Mouse (Mus musculus) neural tube, embryonic 11.5 days (tissue): Measurements from ENCODE around the gene Capn15. TPM values are rescaled to one million over a fixed set of nuclear protein-coding genes. Genes with fewer than 3 reads are reported as not detected.

Experiments
- ATAC-seq: fragments of 200-750 bp; cut with Nextera tagmentation; 2 replicates; pipeline ENCODE4 v1.8.0; 2017; ENCODE audit warnings: moderate number of reproducible peaks, mild to moderate bottlenecking, moderate TSS enrichment, moderate library complexity; ENCODE audit not compliant: insufficient read depth, low FRiP score, low TSS enrichment
- DNase-seq: peaks from one replicate; pipeline ENCODE4 v3.0.0-alpha.2; 2015; ENCODE audit warnings: low spot score
- H3K27ac ChIP-seq: fragments of 300-500 bp; sonication (generic); 2 replicates; pipeline ENCODE4 v1.5.1; 2014; ENCODE audit warnings: low read depth, mild to moderate bottlenecking, low read length
- H3K27me3 ChIP-seq: fragments of 300-500 bp; sonication (generic); 2 replicates; pipeline ENCODE4 v1.6.1; 2014; ENCODE audit warnings: mild to moderate bottlenecking, low read length, mixed read lengths; ENCODE audit not compliant: control insufficient read depth, insufficient read depth
- H3K36me3 ChIP-seq: fragments of 300-500 bp; sonication (generic); 2 replicates; pipeline ENCODE4 v1.6.1; 2014; ENCODE audit warnings: mild to moderate bottlenecking, low read length, moderate library complexity, mixed read lengths; ENCODE audit not compliant: control insufficient read depth, insufficient read depth
- H3K4me1 ChIP-seq: fragments of 300-500 bp; sonication (generic); 2 replicates; pipeline ENCODE4 v1.6.1; 2014; ENCODE audit warnings: low read length, mixed read lengths; ENCODE audit not compliant: control insufficient read depth, insufficient read depth
- H3K4me2 ChIP-seq: fragments of 300-500 bp; sonication (generic); 2 replicates; pipeline ENCODE4 v1.6.1; 2014; ENCODE audit warnings: low read depth, mild to moderate bottlenecking, moderate library complexity
- H3K4me3 ChIP-seq: fragments of 300-500 bp; sonication (generic); 2 replicates; pipeline ENCODE4 v1.5.1; 2014; ENCODE audit warnings: low read depth, low read length
- H3K9ac ChIP-seq: fragments of 300-500 bp; sonication (generic); 2 replicates; pipeline ENCODE4 v1.6.1; 2014; ENCODE audit warnings: mild to moderate bottlenecking, low read length
- H3K9me3 ChIP-seq: fragments of 300-500 bp; sonication (generic); 2 replicates; pipeline ENCODE4 v1.6.1; 2016; ENCODE audit warnings: low read length; ENCODE audit not compliant: control insufficient read depth
- WGBS: fragments of 180-500 bp; shearing (Covaris S2); extraction: QIAGEN DNeasy Blood & Tissue Kit; methylation state at CpG from one replicate; pipeline ENCODE4 v1.1.7; 2014; 5-methylcytosine and 5-hydroxymethylcytosine counted together
- polyA plus RNA-seq: library from polyadenylated mRNA; unstranded; fragments of >200 nt; fragmentation: Nextera tagmentation; extraction: Ambion mirVana; gene quantifications from 2 replicates; pipeline ENCODE4 v1.2.1, GENCODE M21; 2014

Capn15 gene
- 21.0 and 23.3 TPM in 2 replicates for polyA plus RNA-seq

DNA sequence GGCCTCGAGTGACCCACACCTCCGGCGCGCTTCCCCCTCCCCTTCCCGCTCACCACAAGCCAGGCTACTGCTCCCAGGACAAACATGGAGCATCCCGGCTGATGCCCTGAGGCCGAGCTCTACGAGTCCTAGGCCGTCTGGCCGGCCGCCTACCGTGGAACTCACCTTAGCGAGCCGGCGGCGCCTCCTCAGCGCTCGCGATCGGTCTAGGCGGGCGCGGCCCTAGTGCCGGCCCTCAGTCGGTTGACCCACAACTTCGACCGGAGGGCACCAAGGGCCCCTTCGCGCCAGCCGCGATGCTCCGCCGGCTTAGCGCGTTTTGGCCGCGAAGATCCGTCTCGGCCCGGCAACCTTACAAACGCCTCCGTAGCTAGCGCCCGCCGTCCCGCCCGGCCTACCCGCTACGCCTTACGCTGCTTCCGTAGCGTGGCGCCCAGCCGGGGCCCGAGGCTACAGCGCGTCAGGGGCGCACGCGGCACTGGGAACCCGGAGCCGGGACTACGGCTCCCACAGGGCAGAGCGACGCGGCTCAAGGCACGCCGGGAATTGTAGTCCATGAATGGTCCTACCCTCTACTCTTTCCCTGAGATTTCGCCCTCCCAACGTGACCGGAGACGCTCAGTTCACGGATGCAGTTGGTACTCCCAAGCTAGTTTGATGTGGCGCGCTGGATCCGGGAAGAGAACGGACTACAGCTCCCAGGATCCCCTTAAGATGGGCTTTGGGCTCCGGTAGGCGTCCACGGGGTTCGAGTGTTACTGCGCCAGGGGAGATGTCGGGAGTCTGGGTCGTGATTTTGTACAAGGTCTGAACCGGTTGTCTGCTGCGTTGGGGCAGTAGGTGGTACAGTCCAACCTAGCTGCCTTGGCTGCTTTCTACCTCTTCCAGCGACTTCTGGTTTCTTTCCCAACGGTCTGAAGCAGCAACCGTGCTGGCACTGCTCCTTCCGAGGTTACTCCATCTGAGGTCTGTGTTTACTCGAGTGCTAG, at the start of gene Capn15:
Gene Capn15 (minus strand): TSS at position 491 of the 989 bp plus-strand sequence.
- no peaks in the 10 kb centered on the region for H3K9me3 ChIP-seq
- peak; percentile 99 for ATAC-seq
- H3K4me3 ChIP-seq: peak within 1 kb of the TSS; percentile 72
- under 1% methylated on average over 91 of the region's 91 CpGs for whole genome bisulfite sequencing
- peak; percentile 97 for DNase-seq
- H3K9ac ChIP-seq: peak within 1 kb of the TSS; percentile 89
- H3K4me1 ChIP-seq: peaks cover 4% of the 10 kb centered on the region; the same call in 1 of the 2 replicates
- H3K27me3 ChIP-seq: no peaks in the 10 kb centered on the region
- peaks cover 6% of the 10 kb centered on the region; the same call in 1 of the 2 replicates for H3K36me3 ChIP-seq
- H3K4me2 ChIP-seq: peak within 1 kb of the TSS; percentile 85
- H3K27ac ChIP-seq: peak within 1 kb of the TSS; percentile 82

DNA sequence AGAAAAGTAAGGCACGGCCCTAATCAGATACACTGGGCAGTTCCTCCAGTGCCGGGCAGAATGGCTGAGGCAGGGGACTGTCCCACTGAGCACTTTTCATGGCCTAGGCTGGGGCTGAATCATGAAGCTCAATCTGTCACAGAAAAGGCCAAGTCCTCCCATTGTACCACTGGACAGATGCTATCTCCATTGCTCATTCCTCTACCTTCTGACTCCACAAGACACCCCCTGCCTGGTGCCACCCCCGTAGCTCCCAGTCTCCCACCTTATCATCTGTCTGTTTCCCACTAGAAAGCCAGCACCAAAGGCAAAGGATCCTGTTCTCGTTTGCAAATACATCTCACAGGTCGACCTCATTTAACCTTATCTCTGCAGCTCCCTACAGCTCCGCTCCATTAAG, 46.4 kb upstream of the Capn15 start:
- 87% methylated on average over 6 of the region's 6 CpGs for WGBS
- H3K9ac ChIP-seq: no peak overlapping the region

DNA sequence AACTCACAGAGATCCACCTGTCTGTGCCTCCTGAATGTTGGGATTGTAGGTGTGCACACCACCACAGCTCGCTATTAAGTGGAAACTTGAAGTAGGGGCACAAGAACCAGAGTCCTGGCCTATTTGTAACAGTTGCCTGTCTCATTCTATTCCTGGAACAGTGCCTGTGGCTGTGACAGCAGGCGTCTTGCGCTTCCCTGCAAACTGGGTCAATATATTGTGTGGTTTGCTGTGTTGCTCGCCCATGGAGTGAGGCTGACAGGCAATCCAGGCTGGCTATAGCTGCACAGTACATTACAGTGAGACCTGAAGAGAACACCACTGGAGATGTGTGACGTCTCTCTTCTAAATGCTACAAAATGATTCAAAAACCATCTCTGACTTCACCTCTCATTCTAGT, 46.0 kb upstream of the Capn15 start:
- Histone ChIP-seq H3K27ac (no peak overlapping the region), H3K4me2 (no peak overlapping the region), H3K36me3 (no peaks in the 10 kb centered on the region; the same call in 1 of the 2 replicates), H3K9ac (no peak overlapping the region), H3K4me3 (no peak overlapping the region), H3K9me3 (no peaks in the 10 kb centered on the region), H3K27me3 (no peaks in the 10 kb centered on the region), H3K4me1 (no peaks in the 10 kb centered on the region)
- DNase-seq (no peak), ATAC-seq (no peak)
- WGBS: 96% methylated on average over 5 of the region's 5 CpGs

More for the DNA sequence above, 46.4 kb upstream of the Capn15 start:
- no peak overlapping the region for H3K4me3 ChIP-seq
- ATAC-seq: no peak
- H3K4me2 ChIP-seq: no peak overlapping the region
- no peaks in the 10 kb centered on the region for H3K9me3 ChIP-seq
- no peak for DNase-seq
- no peaks in the 10 kb centered on the region for H3K27me3 ChIP-seq
- H3K36me3 ChIP-seq: no peaks in the 10 kb centered on the region; the same call in 1 of the 2 replicates
- no peaks in the 10 kb centered on the region for H3K4me1 ChIP-seq
- H3K27ac ChIP-seq: no peak overlapping the region

DNA sequence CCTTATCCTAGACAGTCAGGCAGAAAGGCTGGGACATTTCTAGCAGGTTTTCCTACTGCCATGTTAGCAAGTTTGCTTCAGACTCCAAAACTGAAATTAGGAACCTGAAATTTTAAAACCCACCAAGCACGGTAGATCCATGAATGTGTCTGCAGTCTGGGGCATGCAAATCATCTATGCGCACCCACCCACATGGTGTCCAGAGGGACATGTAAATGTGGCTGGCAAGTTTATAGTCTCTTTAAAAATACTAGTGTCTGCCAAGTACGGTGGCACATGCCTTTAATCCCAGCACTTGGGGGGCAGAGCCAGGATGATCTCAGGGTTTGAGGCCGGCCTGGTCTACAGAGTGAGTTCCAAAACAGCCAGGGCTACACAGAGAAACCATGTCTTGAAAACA, 42.7 kb upstream of the Capn15 start:
- H3K27ac ChIP-seq: no peak overlapping the region
- ATAC-seq: no peak

DNA sequence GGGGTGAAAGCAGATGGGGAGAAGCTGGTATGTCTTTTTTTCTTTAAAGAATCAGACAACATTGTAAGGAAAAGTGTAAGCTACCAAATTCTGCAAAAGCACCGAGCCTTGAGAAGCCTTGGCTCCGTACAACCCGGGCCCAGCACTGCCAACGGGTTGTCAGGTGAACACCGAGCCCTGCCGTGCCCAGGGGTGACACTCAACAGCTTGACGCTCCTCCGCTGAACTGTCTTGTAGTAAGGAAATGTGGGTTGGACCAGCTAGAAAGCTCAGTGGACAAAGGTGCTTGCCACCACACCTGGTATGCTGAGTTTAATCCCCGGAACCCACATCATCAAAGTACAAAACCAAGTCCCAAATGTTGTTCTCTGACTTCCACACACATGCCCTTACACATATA, 39.1 kb upstream of the Capn15 start:
- WGBS: 93% methylated on average over 9 of the region's 9 CpGs
- H3K27ac ChIP-seq: no peak overlapping the region
- no peaks in the 10 kb centered on the region for H3K36me3 ChIP-seq

More for the DNA sequence above, 42.7 kb upstream of the Capn15 start:
- no peak overlapping the region for H3K4me3 ChIP-seq
- no peaks in the 10 kb centered on the region for H3K9me3 ChIP-seq
- 91% methylated on average over 4 of the region's 4 CpGs for WGBS
- no peak overlapping the region for H3K9ac ChIP-seq
- no peaks in the 10 kb centered on the region for H3K36me3 ChIP-seq
- no peaks in the 10 kb centered on the region for H3K4me1 ChIP-seq
- no peaks in the 10 kb centered on the region for H3K27me3 ChIP-seq
- no peak overlapping the region for H3K4me2 ChIP-seq
- no peak for DNase-seq

DNA sequence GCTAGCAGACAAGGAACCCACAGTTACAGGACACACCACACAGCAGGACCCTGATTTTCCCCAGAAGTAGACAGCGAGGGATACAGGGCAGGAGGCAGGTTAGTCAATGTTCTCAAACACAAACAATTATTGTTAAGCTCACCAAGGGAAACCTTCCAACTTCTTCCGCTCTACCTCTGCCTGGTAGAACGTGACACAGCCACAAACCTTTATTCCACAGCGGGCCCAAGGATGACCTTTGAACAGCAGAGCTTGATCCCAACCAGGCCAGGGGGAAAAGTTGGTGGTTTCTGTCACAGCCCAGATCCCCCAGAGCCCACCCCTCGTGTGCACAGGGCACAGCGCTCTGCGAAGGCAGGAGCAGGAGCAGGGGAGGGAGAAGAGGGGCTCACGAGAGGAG, 38.4 kb upstream of the Capn15 start:
- no peaks in the 10 kb centered on the region for H3K36me3 ChIP-seq
- ATAC-seq: no peak
- WGBS: 95% methylated on average over 8 of the region's 8 CpGs
- H3K27ac ChIP-seq: no peak overlapping the region
- H3K9me3 ChIP-seq: no peaks in the 10 kb centered on the region
- no peak overlapping the region for H3K4me3 ChIP-seq
- no peak overlapping the region for H3K4me2 ChIP-seq
- no peaks in the 10 kb centered on the region for H3K4me1 ChIP-seq
- no peak overlapping the region for H3K9ac ChIP-seq
- DNase-seq: no peak
- H3K27me3 ChIP-seq: no peaks in the 10 kb centered on the region

More for the DNA sequence above, 39.1 kb upstream of the Capn15 start:
- Histone ChIP-seq H3K27me3 (no peaks in the 10 kb centered on the region), H3K4me3 (no peak overlapping the region), H3K4me1 (no peaks in the 10 kb centered on the region), H3K9ac (no peak overlapping the region), H3K4me2 (no peak overlapping the region), H3K9me3 (no peaks in the 10 kb centered on the region)
- no peak for DNase-seq
- no peak for ATAC-seq

DNA sequence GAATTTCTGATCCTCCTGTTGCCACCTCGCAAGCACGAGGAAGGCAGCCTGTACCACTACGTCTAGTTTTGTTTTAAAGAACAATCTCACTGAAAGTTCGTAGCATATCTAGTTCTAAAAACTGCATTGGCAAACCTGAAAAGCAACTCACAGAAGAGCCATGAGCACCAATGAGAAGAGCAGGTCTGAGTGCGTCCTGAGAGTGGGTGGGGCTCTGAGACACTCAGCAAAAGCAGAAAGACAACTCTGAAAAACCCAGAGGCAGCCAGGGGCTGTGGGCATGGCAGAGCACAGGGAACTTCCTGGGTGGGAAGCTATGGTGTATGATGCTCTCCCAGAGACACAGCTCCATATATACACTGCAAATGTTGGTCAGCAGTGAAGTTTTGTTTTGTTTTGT, 37.6 kb upstream of the Capn15 start:
- no peak for ATAC-seq

DNA sequence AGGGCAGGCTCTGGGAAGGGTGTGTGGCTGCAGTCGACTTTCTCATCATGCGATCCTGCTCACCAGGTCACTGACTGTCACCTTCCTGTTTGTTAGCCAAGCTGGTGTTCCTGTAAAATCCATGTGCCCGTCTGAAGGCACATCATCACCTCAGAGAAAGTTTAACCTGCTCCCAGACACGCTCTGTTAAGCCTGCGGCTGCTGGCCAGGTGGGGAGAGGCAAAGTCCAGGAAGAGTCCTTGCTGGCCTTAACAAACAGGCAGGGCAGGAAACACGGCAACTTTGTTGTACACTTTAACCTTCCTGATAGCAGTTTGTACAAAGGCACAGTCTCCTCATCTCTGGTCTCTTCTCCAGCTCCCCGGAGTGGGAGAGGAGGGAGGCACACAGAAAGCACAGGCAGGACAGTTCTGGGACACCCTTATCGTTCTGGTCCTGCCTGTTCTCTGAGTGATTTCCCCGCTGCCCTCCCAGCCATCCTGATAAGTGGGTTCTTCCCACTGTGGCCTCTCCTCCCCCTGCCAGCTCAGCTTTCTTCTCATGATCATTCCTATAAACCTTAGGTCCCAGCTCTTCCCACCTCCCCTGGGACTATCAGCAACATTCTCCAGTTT, 36.2 kb upstream of the Capn15 start:
- DNase-seq: no peak
- H3K4me2 ChIP-seq: no peak overlapping the region
- H3K27ac ChIP-seq: no peak overlapping the region
- no peak overlapping the region for H3K9ac ChIP-seq
- H3K27me3 ChIP-seq: no peaks in the 10 kb centered on the region
- ATAC-seq: no peak
- H3K9me3 ChIP-seq: no peaks in the 10 kb centered on the region
- H3K4me1 ChIP-seq: no peaks in the 10 kb centered on the region
- no peaks in the 10 kb centered on the region for H3K36me3 ChIP-seq
- WGBS: 82% methylated on average over 9 of the region's 9 CpGs
- H3K4me3 ChIP-seq: no peak overlapping the region

More for the DNA sequence above, 37.6 kb upstream of the Capn15 start:
- Histone ChIP-seq H3K4me3 (no peak overlapping the region), H3K4me2 (no peak overlapping the region), H3K36me3 (no peaks in the 10 kb centered on the region), H3K27me3 (no peaks in the 10 kb centered on the region), H3K27ac (no peak overlapping the region), H3K9ac (no peak overlapping the region), H3K9me3 (no peaks in the 10 kb centered on the region), H3K4me1 (no peaks in the 10 kb centered on the region)
- WGBS: 92% methylated on average over 5 of the region's 5 CpGs
- no peak for DNase-seq
